Mouse (Mus musculus) megakaryocyte, embryonic 14.5 days (primary cell): ENCODE data around the gene 4931406P16Rik.

Experiments
- FLI1 ChIP-seq: IDR thresholded peaks from 2 replicates; pipeline ENCODE4 v1.6.1; 2012; ENCODE audit warnings: low read length, inconsistent platforms, mixed read lengths
- GATA1 ChIP-seq: IDR thresholded peaks from 3 replicates; pipeline ENCODE4 v1.6.1; 2012; ENCODE audit warnings: mixed read lengths, low read length, inconsistent platforms, borderline replicate concordance

DNA sequence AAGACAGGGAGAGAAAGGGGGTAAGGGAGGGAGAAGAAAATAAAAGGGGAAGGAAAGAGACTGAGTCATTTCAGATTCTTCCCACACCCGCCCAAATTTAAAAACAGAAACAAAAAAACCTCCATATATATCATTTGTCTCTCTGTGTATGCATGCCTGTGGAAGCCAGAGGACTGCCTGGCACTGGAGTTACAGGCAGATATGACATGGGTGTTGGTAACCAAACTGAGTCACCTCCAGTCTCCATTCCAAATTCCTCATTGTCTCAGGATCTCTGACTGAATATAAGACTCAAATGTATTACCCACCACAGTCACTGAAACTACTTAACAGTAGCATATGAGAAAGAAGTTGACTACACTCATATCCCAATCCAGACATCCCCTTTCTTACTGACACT is 34.7 kb upstream of the 4931406P16Rik start:
- TF ChIP-seq GATA1 (no peak), FLI1 (no peak)
